Mouse (Mus musculus) neural tube, embryonic 10.5 days (tissue): ENCODE results near the gene Snrpd3.

Source experiments
- DNase-seq: peaks from one replicate; pipeline ENCODE4 v3.0.0-alpha.2; 2017; ENCODE audit warnings: low spot score; ENCODE audit errors: extremely low spot score

Gene Snrpd3

DNA sequence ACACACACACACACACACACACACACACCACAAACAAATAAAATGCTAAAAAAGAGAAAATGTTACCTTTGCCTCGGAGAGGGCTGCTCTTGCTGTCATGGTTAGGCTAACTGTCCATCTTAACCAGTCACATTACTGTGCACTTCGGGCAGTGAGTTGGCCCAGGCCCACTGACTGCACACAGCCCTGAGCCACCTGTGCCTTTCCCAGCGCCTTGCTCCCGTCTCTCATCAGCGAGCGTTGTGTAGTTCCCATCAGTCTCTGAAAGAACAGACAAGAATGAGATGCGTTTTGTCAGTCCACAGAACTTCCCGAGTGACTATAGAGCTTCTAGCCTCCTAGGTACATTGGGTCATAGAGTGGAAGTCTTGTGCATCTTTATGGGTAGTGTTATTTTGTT is 16.9 kb downstream of the Snrpd3 start:
- no peak for DNase-seq

DNA sequence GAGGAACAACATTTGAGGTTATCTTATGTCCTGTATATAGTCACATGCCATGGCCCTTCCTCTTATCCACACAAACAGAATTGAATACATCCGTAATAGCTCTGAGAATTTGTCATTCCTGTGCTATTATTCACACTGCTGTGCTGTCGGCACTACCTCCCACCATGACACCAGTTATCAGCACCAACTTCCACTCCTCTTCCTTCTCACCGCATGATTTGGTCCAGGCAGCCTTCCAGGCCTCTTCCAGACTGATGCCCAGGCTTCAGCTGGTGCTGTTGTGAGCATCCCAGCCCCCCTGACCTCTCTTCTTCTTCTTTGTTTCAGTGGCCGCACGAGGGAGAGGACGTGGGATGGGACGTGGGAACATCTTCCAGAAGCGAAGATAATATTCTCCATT is 17.6 kb downstream of the Snrpd3 start:
- no peak for DNase-seq

DNA sequence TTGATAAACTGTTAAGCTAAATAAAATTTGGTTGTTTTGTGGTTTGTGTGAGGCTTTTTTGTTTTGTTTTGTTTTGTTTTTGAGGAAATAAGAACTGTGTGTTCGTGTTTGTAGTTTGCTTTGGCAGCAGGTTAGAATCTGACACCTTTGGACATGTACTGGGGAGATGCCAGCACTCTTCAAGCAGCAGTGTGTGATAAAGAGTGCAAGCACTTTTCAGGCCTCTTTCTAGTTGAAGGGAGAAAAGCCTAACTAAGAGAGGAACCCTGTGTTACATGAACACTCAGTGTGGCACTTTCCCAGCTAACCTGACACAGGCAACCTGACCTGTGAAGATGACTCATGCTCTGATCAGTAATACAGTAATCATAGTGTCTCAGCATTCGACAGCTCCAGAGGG is 18.1 kb downstream of the Snrpd3 start:
- no peak for DNase-seq

DNA sequence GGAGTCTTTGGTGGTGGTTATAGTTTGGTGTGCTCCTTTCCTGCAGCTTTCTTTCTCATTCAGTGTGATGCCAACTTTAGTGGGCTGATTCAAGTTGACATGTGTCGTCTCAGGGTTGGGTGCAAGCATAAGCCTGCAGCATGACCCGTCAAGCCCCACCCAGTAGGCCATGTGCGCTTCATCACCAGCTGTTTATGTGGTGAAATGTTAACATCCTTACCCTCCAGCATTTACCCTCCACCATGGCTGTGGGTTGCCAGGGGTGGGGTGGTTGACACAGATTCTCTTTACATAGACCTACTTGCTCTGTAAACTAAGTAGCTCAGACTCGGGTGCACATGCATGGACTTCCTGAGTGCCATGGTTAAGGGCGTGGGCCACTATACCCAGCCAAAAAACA is 18.8 kb downstream of the Snrpd3 start:
- DNase-seq, result no peak

DNA sequence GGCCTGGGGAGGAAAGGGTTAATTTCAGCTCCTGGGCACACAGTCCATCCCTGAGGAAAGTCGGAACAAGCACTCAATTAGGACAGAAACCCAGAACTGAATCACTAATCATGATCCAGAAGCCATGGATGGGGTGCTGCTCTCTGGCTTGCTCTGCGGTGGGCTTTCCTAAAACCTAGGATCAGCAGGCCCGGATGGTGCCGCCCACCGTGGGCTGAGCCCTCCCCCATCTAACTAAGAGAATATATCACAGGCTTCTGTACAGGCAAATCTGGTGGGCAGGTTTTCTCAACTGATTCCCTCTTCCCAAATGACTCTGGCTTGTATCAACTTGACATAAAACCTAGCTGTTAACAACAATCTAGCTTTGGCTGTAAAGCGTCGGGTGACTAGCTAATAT is 30.6 kb downstream of the Snrpd3 start:
- DNase-seq, result no peak

DNA sequence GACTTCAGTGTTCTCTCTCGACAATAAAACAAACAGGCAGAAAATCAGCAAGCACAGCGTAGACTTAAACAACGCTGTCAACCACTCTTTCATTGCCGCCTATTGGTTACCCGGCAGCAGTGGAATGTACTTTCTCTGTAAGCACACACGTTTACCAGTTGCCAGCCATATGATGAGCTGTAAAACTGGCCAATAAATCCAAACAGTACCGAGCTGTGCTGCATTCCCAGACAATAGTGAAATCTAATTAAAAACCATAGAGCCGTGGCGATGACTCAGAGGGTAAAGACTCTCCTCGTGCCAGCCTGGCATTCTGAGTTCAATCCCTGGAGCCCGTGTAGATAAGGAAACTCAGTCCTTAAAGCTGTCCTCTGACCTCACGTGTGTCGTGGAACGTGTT is 31.1 kb downstream of the Snrpd3 start:
- no peak for DNase-seq

DNA sequence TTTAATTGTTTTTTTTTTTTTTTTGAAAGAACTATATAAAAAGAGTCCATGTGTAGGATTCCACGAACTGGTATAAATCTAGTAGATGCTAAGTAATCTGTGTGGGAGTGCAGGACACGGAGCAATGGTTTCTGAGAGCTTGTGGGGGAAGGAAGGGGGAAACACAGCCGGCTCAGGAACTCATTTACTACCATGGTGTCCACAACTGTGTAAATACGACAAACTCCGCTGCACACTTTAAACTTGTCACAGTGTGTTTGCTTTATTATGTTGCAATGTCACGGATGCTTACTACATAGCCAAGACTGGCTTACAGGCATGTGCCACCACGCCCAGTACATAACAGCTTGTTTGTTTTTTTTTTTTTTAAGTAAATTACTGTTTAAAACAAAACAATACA is 32.5 kb downstream of the Snrpd3 start:
- DNase-seq, result no peak

DNA sequence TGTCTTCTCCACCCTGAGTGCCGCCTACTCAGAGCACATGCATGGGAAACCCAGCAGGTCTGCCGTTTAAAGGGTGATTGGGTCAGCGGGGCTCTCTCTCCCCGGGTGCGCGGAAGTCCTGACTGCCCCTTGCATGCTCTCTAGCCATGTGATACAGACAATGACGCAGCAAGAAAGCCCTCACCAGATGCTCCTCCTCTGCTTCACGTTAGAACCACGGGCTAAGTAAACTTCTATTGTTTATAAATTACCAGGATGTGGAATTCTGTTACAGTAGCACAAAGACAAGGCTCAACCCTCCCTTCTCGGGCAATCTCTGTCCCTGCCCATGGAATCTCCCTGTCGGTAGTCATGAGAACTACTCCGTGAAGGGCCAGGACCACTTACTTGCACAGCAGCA is 33.8 kb downstream of the Snrpd3 start:
- no peak for DNase-seq

DNA sequence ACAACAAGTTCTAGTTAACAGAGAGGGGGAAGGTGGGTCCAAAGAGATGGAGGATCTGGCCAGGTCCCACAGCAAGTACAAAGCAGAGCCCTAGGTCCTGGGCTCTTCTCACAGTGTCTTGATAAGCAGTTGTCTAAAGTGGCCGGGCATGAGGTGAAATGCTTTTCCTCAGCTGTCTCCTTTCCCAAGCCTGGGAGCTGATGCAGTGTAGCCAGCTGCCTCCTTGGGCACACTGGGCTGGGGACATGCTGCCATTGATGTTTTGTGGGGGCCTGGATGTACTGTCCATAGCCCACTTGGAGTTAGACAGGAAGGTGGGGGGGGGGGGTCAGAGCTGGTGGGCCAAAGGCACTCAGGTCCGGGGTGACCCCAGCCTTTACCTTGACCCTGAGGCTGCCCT is 34.8 kb downstream of the Snrpd3 start:
- DNase-seq, result no peak

DNA sequence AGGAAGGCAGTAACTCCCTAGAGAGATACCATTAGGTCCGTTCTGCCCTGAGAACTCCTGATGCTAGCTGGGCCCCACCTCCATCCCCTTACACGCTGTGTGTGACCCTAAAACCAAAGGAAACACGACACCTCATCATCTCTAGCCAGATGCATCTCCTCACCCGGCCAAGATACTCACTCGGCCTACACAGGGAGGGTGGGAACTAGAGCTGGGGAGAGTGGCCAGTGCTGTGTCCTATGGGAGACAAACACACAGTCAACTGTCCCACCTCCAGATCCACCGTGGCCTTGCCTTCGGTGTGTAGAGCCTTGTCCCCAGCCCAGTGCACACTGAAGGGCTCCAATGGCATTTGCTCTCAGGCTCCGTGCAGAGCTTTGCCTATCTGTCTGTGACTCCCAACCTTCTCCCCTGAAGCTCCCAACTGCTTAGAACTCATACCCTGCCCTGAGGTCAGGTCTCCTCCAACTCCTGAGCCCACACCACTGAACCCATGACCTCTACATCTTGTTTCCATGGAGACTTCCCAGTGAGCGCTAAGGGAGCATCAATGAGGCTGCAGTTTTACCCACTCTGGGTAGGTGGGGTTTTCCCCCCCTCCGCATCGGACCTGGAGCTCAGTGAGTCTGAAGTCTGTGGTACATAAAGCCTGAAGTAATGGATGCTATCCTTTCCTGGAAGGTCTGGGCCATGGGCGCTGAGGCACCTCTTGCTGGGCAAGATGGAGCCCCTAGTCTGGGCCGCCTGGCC is 35.5 kb downstream of the Snrpd3 start:
- DNase-seq, result no peak

DNA sequence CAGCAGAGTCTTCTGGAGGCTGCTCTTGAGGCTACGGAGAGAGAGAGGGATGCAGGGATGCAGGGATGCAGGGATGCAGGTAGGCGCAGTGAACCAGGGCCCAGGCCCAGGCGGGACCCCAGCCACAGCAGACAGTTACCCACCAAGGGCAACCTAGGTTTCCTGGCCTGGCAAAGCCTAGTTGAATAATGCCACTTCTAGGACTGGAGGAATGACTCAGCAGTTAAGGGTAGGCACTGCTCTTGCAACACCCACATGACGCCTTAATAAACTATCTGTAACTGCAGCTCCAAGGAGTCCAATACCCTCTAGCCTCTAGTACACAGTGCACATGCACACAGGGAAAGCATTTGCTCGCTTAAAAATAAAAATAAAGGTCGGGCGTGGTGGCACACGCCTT is 36.7 kb downstream of the Snrpd3 start:
- no peak for DNase-seq

DNA sequence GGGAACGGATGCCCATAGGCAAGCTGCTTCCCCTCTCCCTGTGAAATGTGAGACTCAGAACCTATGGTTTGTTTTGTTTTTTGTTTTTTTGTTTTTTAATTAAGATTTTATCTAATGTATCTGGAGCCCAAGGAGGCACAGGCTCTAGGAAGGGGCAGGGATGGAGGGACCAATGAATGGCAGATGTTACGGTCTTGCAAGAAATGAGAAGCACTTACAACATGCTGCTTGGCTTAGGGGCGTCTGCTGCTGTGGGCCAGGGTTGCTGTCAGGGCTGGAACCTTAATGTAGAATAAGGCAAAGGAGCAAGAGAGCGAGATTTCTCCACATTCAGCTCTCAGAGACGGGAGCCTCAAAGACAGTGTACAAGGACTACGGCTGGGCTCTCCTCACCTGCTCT is 38.2 kb downstream of the Snrpd3 start:
- no peak for DNase-seq

DNA sequence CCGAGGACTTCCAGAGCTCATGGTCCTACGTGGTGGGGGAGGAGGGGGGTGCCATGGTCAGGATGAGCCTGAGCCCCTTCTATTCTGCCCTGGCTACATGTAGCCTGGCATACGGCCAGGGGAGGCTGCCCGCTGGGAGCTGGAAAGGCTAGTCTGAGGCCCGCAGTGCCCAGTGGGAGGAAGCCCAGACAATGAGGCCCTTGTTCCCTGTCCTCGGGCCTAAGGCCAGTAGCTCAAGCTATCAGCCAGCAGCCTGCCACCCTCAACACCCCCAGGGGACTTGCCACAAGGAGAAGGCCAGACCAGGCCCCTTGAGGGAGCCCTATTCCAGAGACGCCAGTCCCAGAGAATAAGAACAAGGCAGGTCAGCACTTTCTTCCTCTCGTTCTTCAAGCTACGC is 38.7 kb downstream of the Snrpd3 start:
- DNase-seq, result no peak

DNA sequence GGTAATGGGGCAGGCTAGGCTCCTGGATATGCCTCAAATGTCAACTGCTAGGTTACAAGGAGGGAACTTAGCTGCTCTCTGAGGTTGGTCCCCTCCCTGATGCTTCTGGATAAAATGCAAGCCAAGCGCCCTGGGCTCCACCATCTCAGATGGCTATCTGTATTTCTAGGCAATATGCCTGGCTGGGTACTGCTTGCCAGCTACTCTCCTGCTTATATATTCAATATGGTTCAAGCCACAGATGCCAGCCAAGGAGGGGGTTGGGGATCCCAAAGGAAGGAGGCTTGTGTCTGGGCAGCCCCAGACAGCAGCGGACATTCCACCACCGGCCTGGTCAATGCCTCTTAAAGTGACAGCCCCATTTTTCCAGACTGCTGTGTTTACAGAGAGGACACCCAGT is 41.2 kb downstream of the Snrpd3 start:
- DNase-seq, result no peak

DNA sequence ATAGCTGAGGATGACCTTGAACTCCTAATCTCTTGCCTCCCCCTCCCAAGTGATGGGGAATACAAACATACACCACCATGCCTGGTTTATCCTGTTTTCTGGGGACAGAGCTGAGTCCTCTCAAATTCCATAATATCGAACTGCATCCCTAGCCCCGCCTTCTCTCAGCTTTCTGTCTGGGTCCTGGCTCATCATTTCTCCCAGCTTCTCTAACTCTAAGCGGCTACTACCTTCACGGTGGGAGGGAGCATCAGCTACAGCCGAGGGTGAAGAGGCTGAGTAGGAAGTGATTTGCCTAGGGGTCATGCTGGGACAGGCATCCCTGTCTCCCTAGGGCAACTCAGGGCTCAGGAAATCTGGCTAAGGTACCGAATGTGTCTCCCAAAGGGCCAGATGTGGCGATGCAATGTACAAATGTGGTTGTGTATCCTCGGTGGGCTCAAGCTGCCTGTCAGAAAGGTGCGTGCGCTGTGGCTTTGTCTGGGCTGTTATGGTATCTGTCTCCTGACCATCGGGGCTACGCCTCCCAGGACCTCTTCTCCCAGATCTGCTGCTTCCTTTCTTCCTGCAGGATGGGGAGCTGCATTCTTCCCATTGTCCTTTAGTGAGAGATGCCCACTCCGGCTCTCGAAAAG is 41.8 kb downstream of the Snrpd3 start:
- DNase-seq, result no peak

DNA sequence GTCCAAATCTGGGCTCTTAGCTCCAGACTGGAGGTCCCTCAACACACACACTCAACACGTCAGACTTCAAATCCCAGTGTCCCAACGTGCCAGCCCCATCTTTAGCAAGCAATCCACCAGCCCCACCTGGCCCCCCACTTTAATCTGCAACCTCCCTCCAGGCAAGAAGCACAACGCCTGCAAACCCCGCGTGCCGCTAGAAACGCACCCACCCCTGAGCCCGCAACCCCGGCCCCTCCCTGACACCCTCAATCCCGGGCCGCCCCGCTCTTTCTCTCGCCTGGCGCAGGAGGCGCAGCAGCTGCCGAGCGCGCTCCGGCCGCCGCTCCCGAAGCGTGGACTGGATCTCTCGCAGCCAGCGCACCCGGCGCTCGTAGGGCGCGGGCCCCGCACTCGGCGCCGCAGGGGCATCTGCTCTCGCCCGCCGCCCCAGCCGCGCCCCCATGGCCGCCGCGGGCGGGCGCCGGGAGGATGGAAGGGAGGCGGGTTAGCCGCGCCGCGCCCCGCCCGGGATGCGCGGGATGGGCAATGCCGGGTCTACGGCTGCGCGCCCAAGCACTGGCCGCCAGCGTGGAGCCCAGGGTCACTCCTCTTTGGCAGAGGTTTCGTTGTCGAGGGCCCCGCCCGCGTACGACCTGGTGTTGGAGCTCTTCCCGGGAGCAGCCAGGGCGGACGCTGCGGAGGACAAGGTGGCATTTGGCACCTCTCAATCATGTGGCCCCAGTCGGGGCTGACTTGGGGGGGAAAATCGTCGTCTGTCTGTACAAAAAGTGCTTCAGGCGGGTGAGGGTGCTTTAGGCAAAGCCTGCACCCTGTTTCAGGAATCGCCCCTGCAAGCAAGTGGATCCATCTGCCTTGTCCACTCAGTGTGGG is 42.6 kb downstream of the Snrpd3 start, which contains the start of gene Lrrc75b:
TSS of gene Lrrc75b (minus strand) at position 655 of the 873 bp plus-strand sequence.
- peak; percentile 67 for DNase-seq

DNA sequence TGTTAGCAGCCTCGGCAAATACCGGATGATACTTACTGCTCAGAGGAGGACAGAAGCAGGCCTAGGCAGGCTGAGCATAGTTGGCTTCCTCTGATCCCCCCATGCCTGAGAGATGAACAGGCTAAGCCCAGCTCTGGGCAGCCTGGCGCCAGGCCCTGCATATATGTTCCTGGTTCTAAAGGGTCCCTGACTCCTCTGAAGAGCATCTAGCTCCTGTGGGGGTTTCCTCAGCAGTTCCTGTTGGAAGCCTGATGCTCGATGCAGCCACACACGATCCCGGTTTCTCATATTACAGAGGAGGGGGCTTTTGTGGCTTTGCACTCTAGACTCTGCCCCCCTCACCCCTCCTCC is 43.2 kb downstream of the Snrpd3 start:
- no peak for DNase-seq

DNA sequence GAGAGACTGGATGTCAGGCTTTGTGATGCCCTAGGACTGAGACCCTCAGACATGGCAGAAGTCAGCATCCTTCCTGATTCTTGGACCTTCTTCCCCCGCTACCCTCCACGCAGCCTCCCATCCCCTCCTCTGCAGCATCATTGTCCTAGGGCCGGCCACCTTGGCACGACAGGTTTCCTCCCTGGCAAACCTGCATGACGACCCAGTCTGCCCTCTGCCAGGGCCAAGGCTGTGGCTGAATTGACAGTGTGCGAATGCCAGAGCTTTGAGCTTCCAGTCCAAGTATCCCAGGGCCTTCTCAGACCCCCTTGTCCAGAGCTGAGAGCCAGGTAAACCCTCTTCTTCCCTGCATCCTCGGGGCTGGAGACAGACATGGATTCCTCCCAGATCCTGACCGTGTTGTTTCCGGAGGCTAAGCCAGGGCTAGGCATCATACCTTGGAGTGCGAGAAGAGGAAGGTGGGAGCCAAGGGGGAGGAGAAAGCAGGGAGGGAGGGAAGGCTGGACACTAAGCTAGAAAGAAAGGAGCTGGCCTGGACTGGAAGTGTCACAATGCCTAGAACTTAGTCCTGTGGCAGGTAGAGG is 43.8 kb downstream of the Snrpd3 start, which contains the start of gene Ggt1:
TSS of gene Ggt1 (plus strand) at position 534 of the 584 bp plus-strand sequence.
- DNase-seq, result no peak

DNA sequence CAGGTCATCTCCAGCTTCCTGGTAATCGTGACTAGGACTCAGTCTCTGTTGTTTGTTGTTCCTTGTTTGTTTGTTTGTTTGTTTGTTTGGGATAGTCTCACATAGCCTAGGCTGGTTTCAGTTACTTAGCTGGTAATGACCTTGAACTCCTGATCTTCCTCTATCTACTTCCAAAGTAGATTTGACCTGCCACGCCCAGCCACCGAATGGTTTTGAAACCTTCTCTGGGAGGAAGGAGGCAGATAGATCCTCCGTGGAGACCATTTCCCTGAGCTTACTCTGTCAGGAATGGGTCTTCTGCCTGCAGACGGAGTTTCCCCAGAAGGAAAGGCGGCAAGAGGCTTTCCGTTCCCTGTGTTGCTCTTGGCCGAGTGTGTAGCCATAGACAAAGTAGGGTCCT is 45.2 kb downstream of the Snrpd3 start:
- DNase-seq, result no peak

DNA sequence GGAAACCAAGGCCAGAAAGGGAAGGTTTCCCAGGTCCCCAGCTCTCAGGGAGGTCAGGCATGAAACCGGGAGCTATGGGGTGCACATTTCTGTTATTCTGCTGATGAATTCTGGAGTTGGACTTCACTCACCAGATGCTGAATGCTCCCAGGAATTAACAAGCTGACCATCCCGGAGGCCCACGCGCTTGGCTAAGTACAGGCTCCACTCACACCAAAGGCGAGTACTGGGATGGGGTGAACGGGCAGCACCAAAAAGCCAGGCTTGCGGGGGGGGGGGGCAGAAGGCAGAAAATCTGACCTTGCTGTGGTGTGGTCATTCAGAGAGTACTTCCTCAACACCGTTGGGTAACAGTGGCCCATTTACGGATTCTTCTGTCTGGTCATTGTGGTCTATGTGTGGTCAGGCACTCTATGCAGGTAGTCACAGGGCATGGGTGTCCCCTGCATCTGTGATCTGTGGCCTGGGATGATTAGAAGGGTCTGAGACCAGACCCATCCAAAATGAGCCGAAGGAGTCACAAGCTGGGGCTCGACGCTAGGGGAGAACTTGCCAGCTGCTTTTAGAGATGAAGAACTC is 47.4 kb downstream of the Snrpd3 start:
- no peak for DNase-seq

DNA sequence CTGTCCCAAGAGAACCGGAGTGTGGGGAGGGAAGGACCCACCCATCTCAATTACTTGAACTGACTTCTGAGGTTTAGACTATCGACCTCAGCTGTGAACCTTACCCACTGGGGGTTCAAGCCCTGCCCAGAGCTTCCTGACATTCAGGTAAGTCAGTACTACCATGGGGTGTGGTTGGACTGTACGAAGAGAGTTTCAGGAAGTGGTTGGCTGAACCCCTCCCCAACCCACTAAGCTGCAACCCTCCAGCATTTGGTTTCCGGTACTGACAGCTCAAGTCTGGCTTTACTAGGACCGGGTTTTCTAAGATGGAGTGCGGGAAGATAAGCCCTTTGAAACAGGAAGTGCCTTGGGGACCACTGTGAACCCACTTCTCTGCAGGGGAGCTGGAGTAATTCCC is 48.1 kb downstream of the Snrpd3 start:
- DNase-seq, result no peak

DNA sequence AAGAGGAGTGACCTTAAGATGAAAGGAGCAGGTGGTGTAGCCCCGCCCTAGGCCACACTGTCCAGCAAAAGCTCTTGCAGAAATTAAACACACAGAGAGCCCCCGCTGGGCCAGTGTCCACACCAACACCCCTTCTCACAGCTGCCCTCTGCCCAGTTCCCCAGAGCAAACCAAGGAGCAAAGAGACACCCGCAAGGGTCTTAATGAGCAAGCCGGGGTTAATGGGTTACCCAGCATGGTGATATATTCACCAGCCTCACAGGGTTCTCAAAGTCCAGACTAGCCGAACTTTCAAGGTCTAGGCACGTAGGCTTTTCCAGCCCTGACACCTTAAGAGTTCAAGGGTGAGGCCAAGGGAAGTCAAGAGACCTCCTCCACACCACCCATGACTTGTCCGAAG is 48.6 kb downstream of the Snrpd3 start:
- DNase-seq, result no peak
